Mouse (Mus musculus): ENCODE measurements at regions not wholly inside any gene's neighbourhood (a gene's known extent, or its start where the extent isn't known, plus 50 kb on each side); places are given as distances from the start of the nearest gene placed in this dataset.

- no peak for TF ChIP-seq POLR2A (IDR thresholded peaks at IDR 0.05; ENCODE audit: borderline replicate concordance, insufficient read depth, low read length)
- TF ChIP-seq CTCF (IDR thresholded peaks at IDR 0.05; ENCODE audit: borderline replicate concordance, insufficient read depth, low read depth, low read length) = no peak
Observed at GRCm38 (mm10) chr8:99953876-99954275, 537.6 kb upstream of the Cdh8 start.

Data from cerebellum, adult 2 months (tissue).